Mouse (Mus musculus): ENCODE results near the gene Pax5. TPM values are rescaled to one million over a fixed set of nuclear protein-coding genes. Genes with fewer than 3 reads are reported as not detected.

The Pax5 gene
- polyA plus RNA-seq, 1 experiment from 2014 or later = 0.26 TPM

DNA sequence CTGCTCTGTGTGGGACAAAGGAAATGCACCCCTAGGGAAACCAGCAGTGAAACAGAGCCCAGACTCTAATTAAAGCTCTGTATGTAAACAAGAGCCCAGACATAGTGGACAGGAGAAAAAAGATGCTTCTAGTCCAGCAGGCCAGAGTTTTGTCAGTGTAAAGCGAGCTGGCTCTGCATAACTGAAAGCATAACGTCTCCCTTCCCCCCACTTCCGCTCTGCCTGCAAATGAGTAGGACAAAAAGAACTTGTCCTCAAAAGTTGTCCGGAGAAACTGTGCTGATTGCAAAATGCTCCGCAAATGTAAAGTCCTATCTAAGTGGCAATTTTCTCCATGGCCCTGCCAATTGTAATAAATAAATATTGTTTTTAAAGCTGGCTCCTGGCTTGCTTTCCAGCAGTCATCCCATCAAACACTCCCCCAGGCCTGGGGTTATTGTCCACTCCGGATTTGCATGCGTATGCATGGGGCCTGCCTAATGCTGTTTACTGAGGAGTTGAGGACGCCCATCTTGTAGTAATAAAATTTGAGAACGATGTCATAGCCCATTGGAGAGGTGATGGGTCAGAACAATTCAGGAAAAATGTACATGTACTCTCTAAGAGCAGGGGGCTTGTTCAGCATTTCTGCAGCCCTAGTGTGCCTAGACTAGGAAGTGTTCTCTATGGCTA is 208.0 kb downstream of the Pax5 start:
- no peaks in the 10 kb centered on the region for H3K27me3 ChIP-seq
- H3K27ac ChIP-seq (replicated peaks) = no peak overlapping the region
- H3K4me1 ChIP-seq (replicated peaks) = no peaks in the 10 kb centered on the region
- no peaks in the 10 kb centered on the region for H3K36me3 ChIP-seq (replicated peaks)
- 53% methylated on average over 9 of the region's 9 CpGs for WGBS (ENCODE audit: insufficient replicate concordance)
- H3K4me2 ChIP-seq = no peak overlapping the region
- H3K9me3 ChIP-seq (replicated peaks) = no peaks in the 10 kb centered on the region
- H3K4me3 ChIP-seq (replicated peaks) = no peak overlapping the region
- no peak overlapping the region for H3K9ac ChIP-seq
- ATAC-seq (ENCODE audit: insufficient read depth) = no peak

DNA sequence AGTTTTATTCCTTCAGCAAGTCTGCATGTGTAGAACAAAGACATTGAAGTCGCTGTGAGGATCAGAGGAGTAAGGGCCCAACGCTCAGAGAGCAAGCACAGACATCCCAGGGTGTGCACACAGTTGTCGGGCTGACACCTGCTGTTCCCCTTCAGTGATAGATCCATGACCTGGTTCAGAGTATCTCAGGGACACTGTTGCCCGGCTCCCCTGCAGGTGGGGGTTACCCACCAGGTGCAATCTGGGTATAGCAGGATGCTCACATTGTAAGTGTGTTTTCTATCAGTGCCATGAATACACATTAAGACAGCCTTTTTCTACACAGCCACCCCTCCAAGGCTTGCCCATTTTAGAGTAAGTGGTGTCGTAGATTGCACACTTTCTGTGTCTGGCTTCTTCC is 212.1 kb downstream of the Pax5 start:
- Histone ChIP-seq H3K9me3 (replicated peaks) (no peaks in the 10 kb centered on the region), H3K27me3 (no peaks in the 10 kb centered on the region), H3K4me3 (replicated peaks) (no peak overlapping the region), H3K36me3 (replicated peaks) (no peaks in the 10 kb centered on the region), H3K27ac (replicated peaks) (no peak overlapping the region), H3K9ac (no peak overlapping the region), H3K4me2 (no peak overlapping the region), H3K4me1 (replicated peaks) (no peaks in the 10 kb centered on the region)
- WGBS (ENCODE audit: insufficient replicate concordance) = 56% methylated on average over 5 of the region's 5 CpGs
- ATAC-seq (ENCODE audit: insufficient read depth) = no peak

DNA sequence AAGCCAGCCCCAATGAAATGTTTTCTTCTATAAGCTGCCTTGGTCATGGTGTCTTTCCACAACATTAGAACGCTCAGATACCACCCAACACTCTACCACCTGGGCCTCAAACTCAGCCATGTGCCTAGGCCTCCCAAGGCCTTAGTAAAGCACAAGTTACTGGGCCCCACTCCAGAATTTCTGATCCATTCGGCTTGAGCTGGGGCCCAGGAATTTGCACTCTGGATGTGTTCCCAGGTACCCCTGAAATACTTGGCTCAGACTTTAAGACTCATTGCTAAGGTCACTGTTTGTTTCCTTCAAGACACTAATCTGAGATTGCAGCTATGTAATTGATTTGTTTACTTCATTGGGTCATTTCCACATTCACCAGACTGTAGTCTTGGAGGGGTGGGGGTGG is 214.5 kb downstream of the Pax5 start:
- Histone ChIP-seq H3K36me3 (replicated peaks) (no peaks in the 10 kb centered on the region), H3K9me3 (replicated peaks) (no peaks in the 10 kb centered on the region), H3K27ac (replicated peaks) (no peak overlapping the region), H3K9ac (no peak overlapping the region), H3K27me3 (no peaks in the 10 kb centered on the region), H3K4me2 (no peak overlapping the region), H3K4me1 (replicated peaks) (no peaks in the 10 kb centered on the region), H3K4me3 (replicated peaks) (no peak overlapping the region)
- WGBS (ENCODE audit: insufficient replicate concordance) = 56% methylated on average over 2 of the region's 2 CpGs
- ATAC-seq (ENCODE audit: insufficient read depth) = no peak

DNA sequence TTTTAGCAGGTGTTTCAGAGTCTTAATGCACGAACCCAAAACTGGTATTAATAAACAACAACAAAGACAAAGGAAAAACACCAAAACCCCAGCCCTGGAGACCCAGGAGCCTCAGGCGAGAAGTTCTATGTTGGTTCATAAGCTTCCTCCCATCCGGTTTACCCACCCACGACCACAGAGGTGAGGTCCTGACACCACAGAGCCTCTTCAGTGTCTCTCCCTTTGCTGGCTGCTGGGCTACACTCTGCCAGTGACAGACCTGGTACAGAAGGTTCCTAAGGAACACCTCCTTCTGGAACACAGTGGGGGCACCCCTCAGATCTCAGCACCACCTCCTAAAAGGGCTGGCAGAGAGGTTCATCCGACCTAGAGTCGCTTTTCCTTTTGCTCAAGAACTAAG is 216.5 kb downstream of the Pax5 start:
- Histone ChIP-seq H3K9me3 (replicated peaks) (no peaks in the 10 kb centered on the region), H3K4me1 (replicated peaks) (no peaks in the 10 kb centered on the region), H3K27ac (replicated peaks) (no peak overlapping the region), H3K36me3 (replicated peaks) (no peaks in the 10 kb centered on the region), H3K9ac (no peak overlapping the region), H3K27me3 (no peaks in the 10 kb centered on the region), H3K4me3 (replicated peaks) (no peak overlapping the region), H3K4me2 (no peak overlapping the region)
- no peak for ATAC-seq (ENCODE audit: insufficient read depth)
- WGBS (ENCODE audit: insufficient replicate concordance) = 46% methylated on average over 6 of the region's 6 CpGs

DNA sequence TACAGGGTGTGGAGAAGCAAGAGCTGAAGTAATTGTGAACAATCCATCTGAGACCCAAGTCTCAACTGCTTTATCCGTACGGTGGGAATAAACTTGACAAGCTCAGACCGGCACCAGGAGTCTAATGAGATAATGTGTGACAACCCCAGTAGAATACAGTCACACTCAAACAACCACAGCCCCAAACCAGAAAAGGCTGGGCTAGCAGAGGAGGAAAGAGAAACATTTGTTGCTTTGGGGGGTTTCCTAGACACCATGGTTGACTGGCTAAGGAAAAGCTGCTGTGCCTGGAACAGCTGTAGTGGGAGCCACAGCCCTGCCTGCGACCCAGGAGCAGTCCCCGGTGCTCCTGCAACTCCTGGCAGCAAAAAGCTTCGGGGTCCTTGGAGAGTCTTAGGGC is 219.4 kb downstream of the Pax5 start:
- Histone ChIP-seq H3K4me3 (replicated peaks) (no peak overlapping the region), H3K27ac (replicated peaks) (no peak overlapping the region), H3K4me2 (no peak overlapping the region), H3K36me3 (replicated peaks) (no peaks in the 10 kb centered on the region), H3K9ac (no peak overlapping the region), H3K4me1 (replicated peaks) (no peaks in the 10 kb centered on the region), H3K27me3 (no peaks in the 10 kb centered on the region), H3K9me3 (replicated peaks) (no peaks in the 10 kb centered on the region)
- ATAC-seq (ENCODE audit: insufficient read depth) = no peak
- WGBS (ENCODE audit: insufficient replicate concordance) = 61% methylated on average over 6 of the region's 6 CpGs

DNA sequence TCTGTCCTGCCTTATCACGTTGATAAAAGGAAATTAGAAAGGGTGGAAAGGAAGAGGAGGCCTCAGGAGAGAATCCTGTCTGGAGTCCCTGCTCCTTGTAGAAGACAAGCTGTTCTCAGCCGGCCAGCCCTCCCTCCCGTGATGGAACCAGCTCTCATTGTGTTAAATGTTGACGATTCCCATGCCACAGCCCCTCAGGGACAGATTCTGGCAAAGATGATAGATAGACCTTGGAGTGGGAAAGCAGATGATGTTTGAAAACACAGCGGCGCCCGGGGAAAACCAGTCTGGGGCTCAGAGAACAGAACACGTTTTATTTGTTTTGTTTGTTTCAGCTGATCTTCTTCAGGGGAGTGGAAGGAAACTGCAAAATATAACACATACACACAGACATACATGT is 221.6 kb downstream of the Pax5 start:
- Histone ChIP-seq H3K4me2 (no peak overlapping the region), H3K27ac (replicated peaks) (no peak overlapping the region), H3K27me3 (no peaks in the 10 kb centered on the region), H3K4me1 (replicated peaks) (no peaks in the 10 kb centered on the region), H3K4me3 (replicated peaks) (no peak overlapping the region), H3K9me3 (replicated peaks) (no peaks in the 10 kb centered on the region), H3K9ac (no peak overlapping the region), H3K36me3 (replicated peaks) (no peaks in the 10 kb centered on the region)
- WGBS (ENCODE audit: insufficient replicate concordance) = 52% methylated on average over 8 of the region's 8 CpGs
- no peak for ATAC-seq (ENCODE audit: insufficient read depth)

DNA sequence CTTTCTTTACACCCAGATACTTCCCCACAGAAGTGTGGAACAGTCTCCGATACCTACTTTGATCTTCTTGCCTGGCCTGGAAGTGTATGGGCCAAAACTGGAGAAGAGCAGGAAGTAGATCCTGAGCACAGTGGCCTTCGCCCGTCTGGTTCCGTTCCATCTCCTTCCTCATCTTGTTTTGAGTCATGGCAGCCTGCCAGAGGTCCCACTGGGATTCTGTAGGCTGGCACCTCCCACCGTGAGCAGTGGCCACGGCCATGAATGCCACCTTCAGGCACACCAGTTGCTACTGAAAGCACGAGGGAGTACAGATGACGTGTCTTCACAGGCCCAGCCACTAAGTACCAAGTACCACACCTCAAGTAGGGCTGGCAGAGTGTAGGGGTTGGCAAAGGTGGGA is 222.1 kb downstream of the Pax5 start:
- no peak overlapping the region for H3K4me3 ChIP-seq (replicated peaks)
- H3K36me3 ChIP-seq (replicated peaks) = no peaks in the 10 kb centered on the region
- no peak overlapping the region for H3K4me2 ChIP-seq
- no peak for ATAC-seq (ENCODE audit: insufficient read depth)
- H3K4me1 ChIP-seq (replicated peaks) = no peaks in the 10 kb centered on the region
- H3K27ac ChIP-seq (replicated peaks) = no peak overlapping the region
- WGBS (ENCODE audit: insufficient replicate concordance) = 56% methylated on average over 8 of the region's 8 CpGs
- H3K9ac ChIP-seq = no peak overlapping the region
- no peaks in the 10 kb centered on the region for H3K9me3 ChIP-seq (replicated peaks)
- no peaks in the 10 kb centered on the region for H3K27me3 ChIP-seq

DNA sequence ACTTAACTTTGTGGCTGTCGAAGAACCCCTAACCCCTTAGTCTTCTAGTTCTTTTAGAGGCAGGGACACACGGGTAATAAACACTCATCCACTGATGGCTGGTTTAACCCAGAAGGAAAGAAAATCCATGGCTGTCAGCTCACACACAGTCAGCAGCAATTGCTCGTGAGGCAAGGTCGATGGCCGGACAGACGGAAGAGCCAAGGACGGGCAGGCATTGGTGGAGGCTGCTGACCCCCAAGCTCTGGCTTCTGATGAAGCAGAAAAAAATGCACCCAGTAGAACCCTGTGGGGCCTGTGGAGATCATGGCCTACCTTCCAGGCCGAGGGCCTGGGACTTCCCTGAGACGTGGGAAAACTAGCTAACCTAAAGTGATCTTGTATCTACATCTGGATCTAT is 227.4 kb downstream of the Pax5 start:
- Histone ChIP-seq H3K9me3 (replicated peaks) (no peaks in the 10 kb centered on the region), H3K4me2 (no peak overlapping the region), H3K27ac (replicated peaks) (no peak overlapping the region), H3K4me1 (replicated peaks) (no peaks in the 10 kb centered on the region), H3K9ac (no peak overlapping the region), H3K4me3 (replicated peaks) (no peak overlapping the region), H3K36me3 (replicated peaks) (no peaks in the 10 kb centered on the region), H3K27me3 (no peaks in the 10 kb centered on the region)
- no peak for ATAC-seq (ENCODE audit: insufficient read depth)
- WGBS (ENCODE audit: insufficient replicate concordance) = 67% methylated on average over 9 of the region's 9 CpGs

DNA sequence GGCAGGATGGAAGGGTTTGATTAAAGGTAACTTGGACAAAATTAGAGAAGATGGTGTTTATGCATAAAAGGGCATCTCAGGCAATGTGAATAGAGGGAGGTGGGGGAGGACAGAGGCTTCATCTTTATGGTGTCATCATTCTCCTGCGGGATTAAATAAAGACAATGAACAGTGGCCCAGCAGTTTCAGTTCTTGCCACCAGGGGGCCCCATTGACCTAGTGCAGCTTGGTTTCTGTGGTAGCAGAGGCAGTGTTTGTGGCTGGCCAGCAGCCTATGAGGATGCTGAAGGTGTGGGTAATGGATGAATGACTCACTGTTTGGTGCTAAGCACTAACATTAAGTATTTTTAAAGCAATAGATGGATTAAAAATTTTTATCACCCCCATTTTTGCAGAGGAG is 230.5 kb downstream of the Pax5 start:
- WGBS (ENCODE audit: insufficient replicate concordance) = 88% methylated on average over 1 of the region's 1 CpGs
- Histone ChIP-seq H3K4me2 (no peak overlapping the region), H3K9ac (no peak overlapping the region), H3K36me3 (replicated peaks) (no peaks in the 10 kb centered on the region), H3K9me3 (replicated peaks) (no peaks in the 10 kb centered on the region), H3K27ac (replicated peaks) (no peak overlapping the region), H3K27me3 (no peaks in the 10 kb centered on the region), H3K4me3 (replicated peaks) (no peak overlapping the region), H3K4me1 (replicated peaks) (no peaks in the 10 kb centered on the region)
- no peak for ATAC-seq (ENCODE audit: insufficient read depth)

Small RNA genes within 50 kb of the gene (microRNA-seq; reads per million reads assigned to microRNA genes)
- not detected for gene Mir5120

Other genes starting within 250 kb of the Pax5 start
- gene Zcchc7, start 45.4 kb upstream of the Pax5 start, polyA plus RNA-seq (2015; fragmentation: Nextera tagmentation; extraction: Ambion mirVana) = 11.5 and 13.0 TPM in 2 replicates

Data from liver, embryonic 15.5 days (tissue).